ENCODE assay signal across 20 mouse cellular contexts in the genomic region with DNA sequence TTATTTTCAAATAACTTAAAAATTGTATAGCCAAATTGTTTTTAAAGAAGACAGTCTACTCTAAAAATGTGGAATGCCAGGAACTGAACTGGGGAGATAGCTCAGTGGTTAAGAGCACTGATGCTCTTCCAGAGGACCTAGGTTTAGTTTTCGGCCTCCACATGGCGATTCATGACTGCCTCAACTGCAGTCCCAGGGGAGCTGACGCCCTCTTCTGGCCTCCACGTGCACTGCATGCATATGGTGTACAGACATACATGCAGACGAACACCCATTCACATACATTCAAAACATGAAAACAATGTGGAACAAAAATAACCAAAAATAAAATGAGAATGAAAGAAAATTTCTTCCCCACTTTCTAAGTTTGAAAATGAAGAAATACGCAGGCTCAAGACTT.
DNase-seq lines count a peak whose midpoint lies in the region; ATAC-seq and TF ChIP-seq lines count a peak whose summit lies in the region.
"Had no signal": no experiment of that assay in that cellular context is flagged by ENCODE, and none has a peak within 500 bp of the region (broad histone marks: within the 10 kb centered on the region; RNA-seq: fewer than 3 reads in every experiment).

No protein-coding gene starts in this region.

- in situ Hi-C loops in Patski (cut with MboI; ENCODE audit: low pct_unique_long_range_greater_than_20kb) = no loop called here

- no peak overlapping the region for H3K9ac ChIP-seq in intestine, postnatal 0 days (ENCODE audit: low read depth, low read length)
- H3K9ac ChIP-seq in intestine, embryonic 15.5 days = no peak overlapping the region
- H3K9ac ChIP-seq in midbrain, postnatal 0 days (replicated peaks; ENCODE audit: low read length, poor library complexity, severe bottlenecking) = no peak overlapping the region
- no peak overlapping the region for H3K9ac ChIP-seq in midbrain, embryonic 15.5 days
- no peak overlapping the region for H3K9ac ChIP-seq in hindbrain, embryonic 12.5 days
- H3K9ac ChIP-seq: embryonic facial prominence, embryonic 15.5 days; liver, embryonic 15.5 days; neural tube, embryonic 13.5 days had no signal

- CTCF ChIA-PET in Patski (lab: Charles Lee) = interaction anchor here (1.4 to 1.7 kb wide), 2 partner anchors 10 to 11 kb away, joined by 5 to 6 read pairs; no protein-coding TSS in a partner anchor

- POLR2A ChIA-PET in Patski (lab: Charles Lee) = no interaction called here

- no peaks in the 10 kb centered on the region for H3K27me3 ChIP-seq in intestine, postnatal 0 days (replicated peaks; ENCODE audit: control insufficient read depth, insufficient read depth, low read length)
- no peaks in the 10 kb centered on the region for H3K27me3 ChIP-seq in intestine, embryonic 15.5 days (replicated peaks)
- no peaks in the 10 kb centered on the region for H3K27me3 ChIP-seq in midbrain, postnatal 0 days (ENCODE audit: insufficient read depth, low read length)
- H3K27me3 ChIP-seq in midbrain, embryonic 15.5 days (replicated peaks) = no peaks in the 10 kb centered on the region
- H3K27me3 ChIP-seq in Patski = no peaks in the 10 kb centered on the region
- no peaks in the 10 kb centered on the region for H3K27me3 ChIP-seq in hindbrain, embryonic 12.5 days
- H3K27me3 ChIP-seq: embryonic facial prominence, embryonic 15.5 days; liver, embryonic 15.5 days; neural tube, embryonic 13.5 days had no signal

- no peaks in the 10 kb centered on the region for H3K4me1 ChIP-seq in intestine, postnatal 0 days (replicated peaks; ENCODE audit: control insufficient read depth, insufficient read depth, low read length)
- no peaks in the 10 kb centered on the region for H3K4me1 ChIP-seq in intestine, embryonic 15.5 days (replicated peaks)
- H3K4me1 ChIP-seq in midbrain, postnatal 0 days (ENCODE audit: insufficient read depth, low read length) = no peaks in the 10 kb centered on the region
- H3K4me1 ChIP-seq in midbrain, embryonic 15.5 days = peaks cover 9% of the 10 kb centered on the region
- no peaks in the 10 kb centered on the region for H3K4me1 ChIP-seq in hindbrain, embryonic 12.5 days
- H3K4me1 ChIP-seq: embryonic facial prominence, embryonic 15.5 days; liver, embryonic 15.5 days had no signal

- DNase-seq in midbrain, postnatal 0 days (ENCODE audit: low spot score) = no peak
- no peak for DNase-seq in Patski (ENCODE audit: low read depth, low spot score)
- no peak for DNase-seq in adrenal gland, adult 8-10 months
- DNase-seq: adrenal gland, postnatal 36 days; cerebellum, adult 8-10 months; embryo, embryonic 11 days; gastrocnemius, postnatal 36 days; heart, postnatal 14 days; kidney, adult 8-10 months; kidney, postnatal 4 days; lung, postnatal 14 days; right cerebral cortex, postnatal 25 days had no signal

- no peak overlapping the region for H3K4me3 ChIP-seq in intestine, postnatal 0 days (ENCODE audit: low read depth, low read length)
- H3K4me3 ChIP-seq in intestine, embryonic 15.5 days (replicated peaks) = no peak overlapping the region
- no peak overlapping the region for H3K4me3 ChIP-seq in midbrain, postnatal 0 days (ENCODE audit: low read depth, low read length)
- H3K4me3 ChIP-seq in midbrain, embryonic 15.5 days = no peak overlapping the region
- no peak overlapping the region for H3K4me3 ChIP-seq in hindbrain, embryonic 12.5 days
- H3K4me3 ChIP-seq: embryonic facial prominence, embryonic 15.5 days; heart, embryonic 10.5 days; liver, embryonic 15.5 days; neural tube, embryonic 13.5 days had no signal

- peak; percentile 17; the same call in 1 of the 2 replicates for TF ChIP-seq CTCF in intestine, postnatal 0 days (IDR thresholded peaks at IDR 0.05; ENCODE audit: low read depth)
- TF ChIP-seq CTCF in midbrain, postnatal 0 days (IDR thresholded peaks at IDR 0.05) = peak; percentile 51
- TF ChIP-seq CTCF in Patski (IDR thresholded peaks at IDR 0.05) = peak; percentile 39

- H3K27ac ChIP-seq in intestine, postnatal 0 days (ENCODE audit: low read depth, low read length) = no peak overlapping the region
- H3K27ac ChIP-seq in intestine, embryonic 15.5 days = no peak overlapping the region
- H3K27ac ChIP-seq in midbrain, postnatal 0 days (ENCODE audit: low read depth, low read length) = no peak overlapping the region
- no peak overlapping the region for H3K27ac ChIP-seq in midbrain, embryonic 15.5 days
- H3K27ac ChIP-seq in hindbrain, embryonic 12.5 days = no peak overlapping the region
- H3K27ac ChIP-seq: embryonic facial prominence, embryonic 15.5 days; heart, embryonic 10.5 days; liver, embryonic 15.5 days; neural tube, embryonic 13.5 days had no signal

- no peaks in the 10 kb centered on the region for H3K9me3 ChIP-seq in intestine, postnatal 0 days (ENCODE audit: control insufficient read depth)
- H3K9me3 ChIP-seq in intestine, embryonic 15.5 days = no peaks in the 10 kb centered on the region
- no peaks in the 10 kb centered on the region for H3K9me3 ChIP-seq in midbrain, postnatal 0 days (ENCODE audit: low read length)
- no peaks in the 10 kb centered on the region for H3K9me3 ChIP-seq in midbrain, embryonic 15.5 days
- H3K9me3 ChIP-seq in hindbrain, embryonic 12.5 days (replicated peaks) = 0 out of 2 replicates have a peak, but pooled peaks cover 3% of the 10 kb centered on the region
- H3K9me3 ChIP-seq: embryonic facial prominence, embryonic 15.5 days; heart, embryonic 10.5 days; liver, embryonic 15.5 days; neural tube, embryonic 13.5 days had no signal

- no peaks in the 10 kb centered on the region for H3K36me3 ChIP-seq in intestine, postnatal 0 days (ENCODE audit: control insufficient read depth, insufficient read depth)
- no peaks in the 10 kb centered on the region for H3K36me3 ChIP-seq in intestine, embryonic 15.5 days
- H3K36me3 ChIP-seq in midbrain, postnatal 0 days (ENCODE audit: insufficient read depth, low read length) = no peaks in the 10 kb centered on the region
- H3K36me3 ChIP-seq in midbrain, embryonic 15.5 days (replicated peaks) = no peaks in the 10 kb centered on the region
- H3K36me3 ChIP-seq in hindbrain, embryonic 12.5 days = no peaks in the 10 kb centered on the region
- H3K36me3 ChIP-seq: embryonic facial prominence, embryonic 15.5 days; heart, embryonic 10.5 days; liver, embryonic 15.5 days; neural tube, embryonic 13.5 days had no signal

- H3K4me2 ChIP-seq in intestine, postnatal 0 days (replicated peaks; ENCODE audit: low read depth) = no peak overlapping the region
- no peak overlapping the region for H3K4me2 ChIP-seq in intestine, embryonic 15.5 days (replicated peaks)
- no peak overlapping the region for H3K4me2 ChIP-seq in midbrain, postnatal 0 days (ENCODE audit: low read depth, low read length, poor library complexity, severe bottlenecking)
- H3K4me2 ChIP-seq in midbrain, embryonic 15.5 days = no peak overlapping the region
- no peak overlapping the region for H3K4me2 ChIP-seq in hindbrain, embryonic 12.5 days (replicated peaks)
- H3K4me2 ChIP-seq: embryonic facial prominence, embryonic 15.5 days; liver, embryonic 15.5 days; neural tube, embryonic 13.5 days had no signal

- ATAC-seq in intestine, postnatal 0 days = no peak
- ATAC-seq in intestine, embryonic 15.5 days = no peak
- ATAC-seq in midbrain, postnatal 0 days (ENCODE audit: low FRiP score) = no peak
- ATAC-seq in midbrain, embryonic 15.5 days (replicated peaks) = no peak
- no peak for ATAC-seq in Patski
- no peak for ATAC-seq in hindbrain, embryonic 12.5 days (ENCODE audit: low FRiP score)

- WGBS in intestine, postnatal 0 days = 90% methylated on average over 6 of the region's 6 CpGs
- WGBS in intestine, embryonic 15.5 days = 92% methylated on average over 6 of the region's 6 CpGs
- 89% methylated on average over 6 of the region's 6 CpGs for WGBS in midbrain, postnatal 0 days
- WGBS in midbrain, embryonic 15.5 days = 89% methylated on average over 6 of the region's 6 CpGs
- 91% methylated on average over 6 of the region's 6 CpGs for WGBS in hindbrain, embryonic 12.5 days
